Mouse (Mus musculus): Measurements from ENCODE around the gene Smim1. TPM values are rescaled to one million over a fixed set of nuclear protein-coding genes. Genes with fewer than 3 reads are reported as not detected.

The Smim1 gene
- polyA plus RNA-seq, 1 experiment from 2014 or later, result 6.3 TPM

GRCm38 (mm10) chr4:154019571-154019970 lies 6.5 kb downstream of the Smim1 start:
- H3K4me3 ChIP-seq (replicated peaks), result no peak overlapping the region
- 81% methylated on average over 7 of the region's 7 CpGs for WGBS
- no peaks in the 10 kb centered on the region for H3K9me3 ChIP-seq
- no peak overlapping the region for H3K27ac ChIP-seq
- no peak overlapping the region for H3K9ac ChIP-seq (replicated peaks)
- H3K4me2 ChIP-seq, result no peak overlapping the region
- H3K27me3 ChIP-seq, result peaks cover 18% of the 10 kb centered on the region
- ATAC-seq (ENCODE audit: insufficient number of reproducible peaks, insufficient read depth, low FRiP score, low TSS enrichment, low read depth), result no peak
- no peaks in the 10 kb centered on the region for H3K4me1 ChIP-seq (replicated peaks)
- peaks cover 80% of the 10 kb centered on the region for H3K36me3 ChIP-seq

GRCm38 (mm10) chr4:154015476-154015875 lies 10.6 kb downstream of the Smim1 start:
- H3K27ac ChIP-seq, result no peak overlapping the region
- WGBS, result 91% methylated on average over 11 of the region's 11 CpGs
- no peaks in the 10 kb centered on the region for H3K9me3 ChIP-seq
- H3K4me1 ChIP-seq (replicated peaks), result peaks cover 24% of the 10 kb centered on the region
- peaks cover 70% of the 10 kb centered on the region for H3K36me3 ChIP-seq
- ATAC-seq (ENCODE audit: insufficient number of reproducible peaks, insufficient read depth, low FRiP score, low TSS enrichment, low read depth), result no peak
- no peak overlapping the region for H3K9ac ChIP-seq (replicated peaks)
- no peaks in the 10 kb centered on the region for H3K27me3 ChIP-seq
- no peak overlapping the region for H3K4me2 ChIP-seq
- no peak overlapping the region for H3K4me3 ChIP-seq (replicated peaks)

GRCm38 (mm10) chr4:154012132-154012882 lies 13.7 kb downstream of the Smim1 start:
- no peak for ATAC-seq (ENCODE audit: insufficient number of reproducible peaks, insufficient read depth, low FRiP score, low TSS enrichment, low read depth)
- WGBS, result 2% methylated on average over 55 of the region's 55 CpGs
- H3K9ac ChIP-seq (replicated peaks), result peak overlapping the region; percentile 97

GRCm38 (mm10) chr4:154011646-154012089 lies 14.4 kb downstream of the Smim1 start, which contains the start of gene Lrrc47:
TSS of gene Lrrc47 (plus strand) at chr4:154011731.
- Histone ChIP-seq H3K9ac (replicated peaks) (peak within 1 kb of the TSS; percentile 97), H3K27me3 (no peaks in the 10 kb centered on the region), H3K27ac (peak within 1 kb of the TSS; percentile 72), H3K4me2 (peak within 1 kb of the TSS; percentile 99), H3K9me3 (no peaks in the 10 kb centered on the region), H3K36me3 (peaks cover 40% of the 10 kb centered on the region), H3K4me1 (replicated peaks) (peaks cover 24% of the 10 kb centered on the region), H3K4me3 (replicated peaks) (peak within 1 kb of the TSS; percentile 100)
- ATAC-seq (ENCODE audit: insufficient number of reproducible peaks, insufficient read depth, low FRiP score, low TSS enrichment, low read depth), result peak; percentile 91
- WGBS, result under 1% methylated on average over 54 of the region's 59 CpGs

More at GRCm38 (mm10) chr4:154012132-154012882, 13.7 kb downstream of the Smim1 start:
- Histone ChIP-seq H3K36me3 (peaks cover 40% of the 10 kb centered on the region), H3K4me1 (replicated peaks) (peaks cover 24% of the 10 kb centered on the region), H3K4me3 (replicated peaks) (peak overlapping the region; percentile 100), H3K4me2 (peak overlapping the region; percentile 99), H3K9me3 (no peaks in the 10 kb centered on the region), H3K27ac (peak overlapping the region; percentile 72), H3K27me3 (no peaks in the 10 kb centered on the region)

GRCm38 (mm10) chr4:154010907-154011645 lies 15.0 kb downstream of the Smim1 start:
- Histone ChIP-seq H3K9ac (replicated peaks) (peak overlapping the region; percentile 97), H3K36me3 (peaks cover 40% of the 10 kb centered on the region), H3K4me1 (replicated peaks) (peaks cover 24% of the 10 kb centered on the region), H3K27me3 (no peaks in the 10 kb centered on the region), H3K9me3 (no peaks in the 10 kb centered on the region), H3K27ac (peak overlapping the region; percentile 72), H3K4me2 (peak overlapping the region; percentile 99), H3K4me3 (replicated peaks) (peak overlapping the region; percentile 100)
- ATAC-seq (ENCODE audit: insufficient number of reproducible peaks, insufficient read depth, low FRiP score, low TSS enrichment, low read depth), result peak; percentile 56
- 29% methylated on average over 13 of the region's 13 CpGs for WGBS

- Histone ChIP-seq H3K4me1 (replicated peaks) (peaks cover 11% of the 10 kb centered on the region), H3K4me3 (replicated peaks) (no peak overlapping the region), H3K4me2 (no peak overlapping the region), H3K27me3 (no peaks in the 10 kb centered on the region), H3K36me3 (peaks cover 47% of the 10 kb centered on the region), H3K9ac (replicated peaks) (no peak overlapping the region), H3K27ac (no peak overlapping the region), H3K9me3 (no peaks in the 10 kb centered on the region)
- ATAC-seq (ENCODE audit: insufficient number of reproducible peaks, insufficient read depth, low FRiP score, low TSS enrichment, low read depth), result no peak
- 78% methylated on average over 4 of the region's 4 CpGs for WGBS
These were observed 18.3 kb downstream of the Smim1 start for GRCm38 (mm10) chr4:154007759-154008158.

GRCm38 (mm10) chr4:154006264-154006663 lies 19.8 kb downstream of the Smim1 start:
- no peaks in the 10 kb centered on the region for H3K27me3 ChIP-seq
- H3K4me1 ChIP-seq (replicated peaks), result peaks cover 5% of the 10 kb centered on the region; the same call in 1 of the 2 replicates
- ATAC-seq (ENCODE audit: insufficient number of reproducible peaks, insufficient read depth, low FRiP score, low TSS enrichment, low read depth), result no peak
- H3K4me2 ChIP-seq, result no peak overlapping the region
- no peak overlapping the region for H3K27ac ChIP-seq
- 91% methylated on average over 6 of the region's 6 CpGs for WGBS
- H3K9me3 ChIP-seq, result no peaks in the 10 kb centered on the region
- no peak overlapping the region for H3K4me3 ChIP-seq (replicated peaks)
- H3K9ac ChIP-seq (replicated peaks), result no peak overlapping the region
- H3K36me3 ChIP-seq, result peaks cover 58% of the 10 kb centered on the region

GRCm38 (mm10) chr4:154005488-154005887 lies 20.5 kb downstream of the Smim1 start:
- no peaks in the 10 kb centered on the region for H3K27me3 ChIP-seq
- 89% methylated on average over 5 of the region's 5 CpGs for WGBS
- H3K4me3 ChIP-seq (replicated peaks), result no peak overlapping the region
- no peak for ATAC-seq (ENCODE audit: insufficient number of reproducible peaks, insufficient read depth, low FRiP score, low TSS enrichment, low read depth)
- no peaks in the 10 kb centered on the region for H3K9me3 ChIP-seq
- no peak overlapping the region for H3K27ac ChIP-seq
- no peaks in the 10 kb centered on the region for H3K4me1 ChIP-seq (replicated peaks)
- H3K36me3 ChIP-seq, result peaks cover 58% of the 10 kb centered on the region
- H3K9ac ChIP-seq (replicated peaks), result no peak overlapping the region
- no peak overlapping the region for H3K4me2 ChIP-seq

GRCm38 (mm10) chr4:153993505-153993904 lies 32.5 kb downstream of the Smim1 start:
- no peak for ATAC-seq (ENCODE audit: insufficient number of reproducible peaks, insufficient read depth, low FRiP score, low TSS enrichment, low read depth)
- WGBS, result 90% methylated on average over 8 of the region's 8 CpGs
- peaks cover 100% of the 10 kb centered on the region for H3K36me3 ChIP-seq

GRCm38 (mm10) chr4:153992715-153993114 lies 33.3 kb downstream of the Smim1 start:
- H3K27ac ChIP-seq, result no peak overlapping the region
- H3K4me3 ChIP-seq (replicated peaks), result no peak overlapping the region
- WGBS, result 91% methylated on average over 10 of the region's 10 CpGs
- ATAC-seq (ENCODE audit: insufficient number of reproducible peaks, insufficient read depth, low FRiP score, low TSS enrichment, low read depth), result no peak
- H3K9me3 ChIP-seq, result no peaks in the 10 kb centered on the region
- H3K4me1 ChIP-seq (replicated peaks), result no peaks in the 10 kb centered on the region
- no peak overlapping the region for H3K4me2 ChIP-seq
- no peak overlapping the region for H3K9ac ChIP-seq (replicated peaks)
- H3K27me3 ChIP-seq, result no peaks in the 10 kb centered on the region
- peaks cover 100% of the 10 kb centered on the region for H3K36me3 ChIP-seq

More at GRCm38 (mm10) chr4:153993505-153993904, 32.5 kb downstream of the Smim1 start:
- no peaks in the 10 kb centered on the region for H3K4me1 ChIP-seq (replicated peaks)
- H3K9ac ChIP-seq (replicated peaks), result no peak overlapping the region
- no peak overlapping the region for H3K27ac ChIP-seq
- H3K27me3 ChIP-seq, result no peaks in the 10 kb centered on the region
- no peaks in the 10 kb centered on the region for H3K9me3 ChIP-seq
- H3K4me2 ChIP-seq, result no peak overlapping the region
- no peak overlapping the region for H3K4me3 ChIP-seq (replicated peaks)

GRCm38 (mm10) chr4:153980470-153980869 lies 45.6 kb downstream of the Smim1 start:
- peaks cover 66% of the 10 kb centered on the region for H3K36me3 ChIP-seq
- 97% methylated on average over 11 of the region's 11 CpGs for WGBS
- no peak for ATAC-seq (ENCODE audit: insufficient number of reproducible peaks, insufficient read depth, low FRiP score, low TSS enrichment, low read depth)

More at GRCm38 (mm10) chr4:153980470-153980869, 45.6 kb downstream of the Smim1 start:
- no peaks in the 10 kb centered on the region for H3K9me3 ChIP-seq
- no peak overlapping the region for H3K4me3 ChIP-seq (replicated peaks)
- H3K9ac ChIP-seq (replicated peaks), result no peak overlapping the region
- H3K27me3 ChIP-seq, result no peaks in the 10 kb centered on the region
- no peak overlapping the region for H3K27ac ChIP-seq
- H3K4me1 ChIP-seq (replicated peaks), result peaks cover 14% of the 10 kb centered on the region
- no peak overlapping the region for H3K4me2 ChIP-seq
